Mouse (Mus musculus) lung, adult 2 months (tissue): Measurements from ENCODE around the gene Ovol2.

Source experiments
- CTCF ChIP-seq: fragments of 200-500 bp; IDR thresholded peaks from 2 replicates; pipeline ENCODE4 v1.5.1; 2011; ENCODE audit warnings: mild to moderate bottlenecking, low read length, control low read depth; ENCODE audit not compliant: insufficient read depth
- POLR2A ChIP-seq: fragments of 200-500 bp; IDR thresholded peaks from 2 replicates; pipeline ENCODE4 v1.6.1; 2011; ENCODE audit warnings: low read depth, mild to moderate bottlenecking, control low read depth, low read length, borderline replicate concordance; ENCODE audit errors: extremely low read depth

DNA sequence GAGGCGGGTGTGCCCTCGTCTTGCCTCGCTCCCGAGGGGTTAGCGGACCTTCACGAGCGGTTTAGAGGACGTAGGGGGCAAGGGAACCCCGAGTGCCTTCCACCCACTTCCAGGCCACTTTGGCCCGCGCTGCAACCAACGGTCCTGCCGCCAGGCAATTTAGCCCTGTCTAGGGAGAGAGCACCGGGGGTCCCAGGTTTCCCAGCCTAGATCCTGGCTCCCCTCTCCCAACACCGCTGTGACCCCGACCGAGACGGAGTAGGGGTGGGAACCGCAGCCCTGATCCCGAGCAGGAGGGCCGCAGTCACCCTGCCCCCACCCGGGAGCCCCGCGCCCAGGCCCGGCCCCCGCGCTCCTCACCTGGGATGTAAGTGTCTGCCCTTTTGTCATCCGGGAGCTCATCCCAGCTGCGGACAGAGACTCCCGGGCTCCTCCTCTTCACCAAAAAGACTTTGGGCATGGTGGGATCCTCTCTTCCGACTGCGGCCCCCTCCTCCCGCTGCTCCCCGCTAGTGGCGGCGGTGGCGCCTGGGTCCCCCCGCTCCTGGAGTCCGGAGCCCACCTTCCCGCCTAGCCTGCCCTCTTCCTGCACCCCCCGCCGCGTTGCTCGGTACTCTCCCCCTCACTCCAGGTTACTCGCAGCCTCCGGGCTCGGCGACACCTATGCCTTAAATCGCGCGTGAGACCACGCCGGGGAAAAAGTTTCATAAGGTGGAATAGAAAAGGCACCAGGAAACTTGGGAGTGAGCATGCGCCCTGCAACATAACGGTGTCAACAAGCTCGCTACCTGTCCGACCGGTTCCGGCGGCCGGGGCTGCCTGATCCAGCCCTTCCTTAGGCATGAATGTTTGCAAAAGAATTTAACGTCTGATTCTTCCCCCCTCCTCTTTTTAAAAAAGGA lies at the start of gene Ovol2:
- TF ChIP-seq POLR2A: no peak
- no peak for TF ChIP-seq CTCF
